Mouse (Mus musculus) kidney, postnatal 0 days (tissue): ENCODE measurements around the gene Rph3a. TPM values are rescaled to one million over a fixed set of nuclear protein-coding genes. Genes with fewer than 3 reads are reported as not detected.

Experiments used
- ATAC-seq: fragments of 200-750 bp; cut with Nextera tagmentation; replicated peaks from 2 replicates; pipeline ENCODE4 v1.8.0; 2017; ENCODE audit warnings: low read depth, moderate number of reproducible peaks, moderate TSS enrichment, moderate library complexity; ENCODE audit not compliant: low FRiP score
- DNase-seq: peaks from one replicate; pipeline ENCODE4 v3.0.0-alpha.2; 2016; ENCODE audit warnings: low spot score
- H3K27ac ChIP-seq: fragments of 300-500 bp; sonication (generic); 2 replicates; pipeline ENCODE4 v1.5.1; 2014; ENCODE audit warnings: mild to moderate bottlenecking
- H3K27me3 ChIP-seq: fragments of 300-500 bp; sonication (generic); 2 replicates; pipeline ENCODE4 v1.6.1; 2014; ENCODE audit warnings: low read length, mixed read lengths; ENCODE audit not compliant: insufficient read depth
- H3K36me3 ChIP-seq: fragments of 300-500 bp; sonication (generic); 2 replicates; pipeline ENCODE4 v1.6.1; 2014; ENCODE audit warnings: low read length, mixed read lengths; ENCODE audit not compliant: insufficient read depth
- H3K4me1 ChIP-seq: fragments of 300-500 bp; sonication (generic); replicated peaks from 2 replicates; pipeline ENCODE4 v1.6.1; 2014; ENCODE audit warnings: antibody characterized with exemption, low read length, mixed read lengths; ENCODE audit not compliant: insufficient read depth
- H3K4me2 ChIP-seq: fragments of 300-500 bp; sonication (generic); 2 replicates; pipeline ENCODE4 v1.6.1; 2014; ENCODE audit warnings: mild to moderate bottlenecking, low read length, moderate library complexity, mixed read lengths
- H3K4me3 ChIP-seq: fragments of 300-500 bp; sonication (generic); replicated peaks from 2 replicates; pipeline ENCODE4 v1.5.1; 2014; ENCODE audit warnings: low read depth, low read length
- H3K9ac ChIP-seq: fragments of 300-500 bp; sonication (generic); 2 replicates; pipeline ENCODE4 v1.6.1; 2014; ENCODE audit warnings: low read depth, low read length
- H3K9me3 ChIP-seq: fragments of 300-500 bp; sonication (generic); replicated peaks from 2 replicates; pipeline ENCODE4 v1.6.1; 2016; ENCODE audit warnings: low read length, inconsistent platforms, mixed read lengths
- CTCF ChIP-seq: IDR thresholded peaks from 2 replicates; pipeline ENCODE4 v1.5.1; 2016; ENCODE audit warnings: antibody characterized with exemption, low read depth, mild to moderate bottlenecking, moderate library complexity
- WGBS: fragments of 180-500 bp; shearing (Covaris S2); extraction: QIAGEN DNeasy Blood & Tissue Kit; methylation state at CpG from one replicate; pipeline ENCODE4 v1.1.7; 2014; 5-methylcytosine and 5-hydroxymethylcytosine counted together
- polyA plus RNA-seq: library from polyadenylated mRNA; unstranded; fragments of >200 nt; fragmentation: Nextera tagmentation; extraction: Ambion mirVana; gene quantifications from 2 replicates; pipeline ENCODE4 v1.2.1, GENCODE M21; 2015

Rph3a gene
- polyA plus RNA-seq, 1 experiment from 2014 or later, result 0.28 TPM

DNA sequence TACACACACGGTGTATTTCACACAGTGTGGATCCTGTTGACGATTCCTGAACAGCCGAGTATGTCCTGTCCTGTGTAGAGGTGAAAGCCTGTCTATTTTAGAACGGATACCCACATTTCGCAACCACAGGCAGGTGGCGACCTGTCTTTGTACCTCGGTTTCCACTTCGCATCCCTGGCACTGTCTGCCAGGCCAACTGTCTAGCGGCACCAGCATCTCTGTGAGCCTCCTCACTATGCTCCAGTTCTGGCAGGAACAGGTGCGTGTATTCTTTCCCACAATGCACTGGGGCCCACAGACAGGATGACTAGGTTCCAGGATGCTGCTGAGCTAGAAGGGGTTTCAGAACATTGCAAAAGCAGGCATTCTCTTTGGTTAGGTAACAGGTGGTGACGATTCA, 28.7 kb downstream of the Rph3a start:
- H3K27ac ChIP-seq, result no peak overlapping the region
- TF ChIP-seq CTCF, result no peak
- H3K4me1 ChIP-seq, result no peaks in the 10 kb centered on the region
- no peak for ATAC-seq
- H3K9ac ChIP-seq, result no peak overlapping the region
- no peaks in the 10 kb centered on the region for H3K27me3 ChIP-seq
- H3K36me3 ChIP-seq, result no peaks in the 10 kb centered on the region
- no peak for DNase-seq
- no peaks in the 10 kb centered on the region for H3K9me3 ChIP-seq
- WGBS, result 90% methylated on average over 11 of the region's 11 CpGs
- H3K4me2 ChIP-seq, result no peak overlapping the region
- H3K4me3 ChIP-seq, result no peak overlapping the region

DNA sequence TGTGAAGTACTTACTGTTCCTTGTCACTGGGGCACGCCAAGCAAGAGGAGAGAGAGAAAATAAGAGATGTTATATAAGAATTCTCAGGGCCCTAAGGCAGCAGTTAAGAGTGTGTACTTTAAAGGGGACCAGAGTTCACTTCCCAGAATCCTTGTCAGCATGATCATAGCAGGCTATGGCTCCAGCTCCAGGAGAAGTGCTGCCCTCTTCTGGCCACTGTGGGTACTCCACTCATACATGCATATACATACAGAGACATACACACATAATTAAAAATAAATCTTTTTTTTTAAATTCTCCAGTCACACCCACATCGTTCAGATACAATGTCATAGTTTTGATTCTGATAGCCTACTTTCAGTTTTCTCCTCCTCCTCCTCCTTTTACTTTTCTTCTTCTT, 29.8 kb downstream of the Rph3a start:
- Histone ChIP-seq H3K9me3 (no peaks in the 10 kb centered on the region), H3K9ac (no peak overlapping the region), H3K27ac (no peak overlapping the region), H3K36me3 (no peaks in the 10 kb centered on the region), H3K4me2 (no peak overlapping the region), H3K4me3 (no peak overlapping the region), H3K27me3 (no peaks in the 10 kb centered on the region), H3K4me1 (no peaks in the 10 kb centered on the region)
- WGBS, result 79% methylated on average over 2 of the region's 2 CpGs
- 0 out of 2 replicates have a peak, but pooled peaks have one; percentile 10 for TF ChIP-seq CTCF
- ATAC-seq (no peak), DNase-seq (no peak)

DNA sequence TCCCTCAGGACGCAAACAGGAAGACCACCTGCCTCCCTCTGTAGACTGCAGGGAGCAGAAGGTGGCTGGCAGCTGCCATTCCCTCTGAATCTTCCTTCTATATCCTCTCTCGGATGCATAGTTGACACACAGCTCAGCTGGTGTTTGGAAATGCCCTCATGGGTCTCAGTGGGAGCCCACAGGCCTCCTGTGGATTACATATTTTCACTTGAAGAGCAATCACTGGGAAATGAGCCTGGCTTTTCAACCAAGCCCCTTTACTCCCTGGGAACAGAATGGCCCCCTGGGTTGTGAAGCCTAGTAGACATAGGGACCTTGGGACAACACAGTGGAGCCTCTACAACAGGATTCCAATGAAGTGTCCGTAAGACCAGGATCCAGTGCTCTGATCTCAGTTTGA, 33.8 kb downstream of the Rph3a start:
- H3K4me1 ChIP-seq, result no peaks in the 10 kb centered on the region
- H3K36me3 ChIP-seq, result no peaks in the 10 kb centered on the region
- DNase-seq (no peak), ATAC-seq (no peak)
- no peak overlapping the region for H3K4me3 ChIP-seq
- H3K4me2 ChIP-seq, result no peak overlapping the region
- no peaks in the 10 kb centered on the region for H3K27me3 ChIP-seq
- H3K9me3 ChIP-seq, result no peaks in the 10 kb centered on the region
- no peak overlapping the region for H3K27ac ChIP-seq
- H3K9ac ChIP-seq, result no peak overlapping the region
- TF ChIP-seq CTCF, result no peak
- 50% methylated on average over 3 of the region's 3 CpGs for WGBS

DNA sequence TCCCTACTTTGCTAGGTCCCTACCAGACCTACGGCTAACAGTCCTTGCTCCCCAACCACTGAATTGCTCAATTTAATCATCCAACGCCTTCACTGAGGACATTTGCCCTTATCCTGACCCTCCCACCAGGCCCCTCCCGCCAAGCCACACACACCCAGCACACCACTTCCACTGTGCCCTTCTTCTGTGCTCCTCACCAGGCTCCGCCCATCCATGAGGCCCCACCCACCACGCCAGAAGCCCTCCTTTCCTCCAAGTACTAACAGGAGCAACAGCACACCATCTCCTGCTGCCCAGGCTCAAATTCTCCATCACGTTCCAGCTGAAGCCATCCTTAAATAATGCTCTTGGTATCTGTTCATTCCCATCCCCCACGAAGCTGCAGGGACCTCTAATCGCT, 35.4 kb downstream of the Rph3a start:
- 49% methylated on average over 8 of the region's 8 CpGs for WGBS
- Histone ChIP-seq H3K4me1 (no peaks in the 10 kb centered on the region), H3K27me3 (no peaks in the 10 kb centered on the region), H3K27ac (no peak overlapping the region), H3K9me3 (no peaks in the 10 kb centered on the region), H3K4me2 (no peak overlapping the region), H3K4me3 (no peak overlapping the region), H3K36me3 (no peaks in the 10 kb centered on the region), H3K9ac (no peak overlapping the region)
- TF ChIP-seq CTCF, result no peak
- ATAC-seq (no peak), DNase-seq (no peak)

DNA sequence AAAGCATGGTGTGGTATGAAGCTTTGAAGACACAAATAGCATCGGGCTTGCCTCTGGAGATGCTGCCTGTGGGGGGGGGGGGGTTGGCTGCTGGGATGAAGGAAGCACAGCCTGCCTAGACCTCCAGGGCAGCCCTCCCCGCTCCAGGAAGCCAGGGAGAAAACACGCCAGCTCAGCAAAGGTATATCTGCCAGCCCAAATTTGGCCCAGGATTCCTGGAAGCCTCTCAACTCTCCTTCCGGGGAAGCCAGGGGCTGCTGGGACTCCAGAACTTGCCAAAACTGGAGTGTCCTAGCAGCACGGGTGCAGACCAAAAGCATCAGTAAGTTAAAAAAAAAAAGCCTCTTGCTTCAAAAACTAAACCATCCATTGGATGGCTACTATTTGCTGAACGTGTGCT, 37.6 kb downstream of the Rph3a start:
- TF ChIP-seq CTCF, result no peak
- ATAC-seq (no peak), DNase-seq (no peak)
- Histone ChIP-seq H3K4me3 (no peak overlapping the region), H3K9ac (no peak overlapping the region), H3K4me2 (no peak overlapping the region), H3K27ac (no peak overlapping the region), H3K27me3 (no peaks in the 10 kb centered on the region), H3K4me1 (no peaks in the 10 kb centered on the region), H3K9me3 (no peaks in the 10 kb centered on the region), H3K36me3 (no peaks in the 10 kb centered on the region)
- 76% methylated on average over 6 of the region's 6 CpGs for WGBS

DNA sequence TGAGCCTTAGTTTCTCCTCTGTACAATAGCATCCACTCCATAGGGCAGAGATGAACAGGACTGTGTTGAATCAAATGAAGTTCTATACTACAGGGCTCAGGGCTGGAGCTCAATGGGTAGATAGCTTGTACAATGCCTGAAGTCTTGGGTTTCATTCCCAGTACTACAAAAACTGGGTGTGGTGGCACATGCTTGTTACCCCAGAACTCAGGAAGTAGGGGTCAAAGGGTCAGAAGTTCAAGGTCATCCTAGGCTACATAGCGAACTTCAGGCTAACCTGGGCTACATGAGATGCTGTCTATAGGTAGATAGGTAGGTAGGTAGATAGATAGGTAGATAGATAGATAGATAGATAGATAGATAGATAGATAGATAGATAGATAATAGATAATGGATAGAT, 38.6 kb downstream of the Rph3a start:
- WGBS, result 79% methylated on average over 1 of the region's 1 CpGs
- ATAC-seq, result no peak

DNA sequence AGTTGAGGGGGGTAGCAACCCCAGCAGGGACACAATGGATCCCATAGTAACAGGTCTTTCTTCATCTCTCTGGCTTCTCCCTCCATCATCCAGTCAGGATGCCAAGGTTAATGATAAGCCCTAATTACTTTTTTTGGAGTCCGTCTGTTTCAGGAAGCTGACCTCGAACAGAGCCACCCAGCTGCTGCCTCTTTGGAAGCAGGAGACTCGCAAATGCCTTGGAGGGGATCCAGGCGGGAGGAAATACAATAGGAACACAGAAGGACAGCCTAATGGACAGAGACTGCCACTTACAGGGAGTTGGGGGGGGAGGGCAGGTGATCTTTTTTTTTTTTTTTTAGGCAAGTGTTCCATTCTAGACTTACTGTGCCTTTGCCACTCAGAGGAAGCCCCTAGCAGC, 40.2 kb downstream of the Rph3a start:
- Histone ChIP-seq H3K9me3 (no peaks in the 10 kb centered on the region), H3K4me1 (no peaks in the 10 kb centered on the region), H3K27me3 (no peaks in the 10 kb centered on the region), H3K36me3 (no peaks in the 10 kb centered on the region), H3K9ac (no peak overlapping the region), H3K27ac (no peak overlapping the region), H3K4me2 (no peak overlapping the region), H3K4me3 (no peak overlapping the region)
- ATAC-seq (no peak), DNase-seq (no peak)
- TF ChIP-seq CTCF, result no peak
- WGBS, result 17% methylated on average over 4 of the region's 4 CpGs

More for the DNA sequence above, 38.6 kb downstream of the Rph3a start:
- Histone ChIP-seq H3K9me3 (no peaks in the 10 kb centered on the region), H3K27me3 (no peaks in the 10 kb centered on the region), H3K9ac (no peak overlapping the region), H3K4me3 (no peak overlapping the region), H3K36me3 (no peaks in the 10 kb centered on the region), H3K27ac (no peak overlapping the region), H3K4me2 (no peak overlapping the region), H3K4me1 (no peaks in the 10 kb centered on the region)
- no peak for TF ChIP-seq CTCF
- DNase-seq, result no peak
